Mouse (Mus musculus) ES-Bruce4 (cell line): ENCODE data around the gene Ndufaf3.

ENCODE experiments used
- CTCF ChIP-seq: IDR thresholded peaks from one replicate; pipeline ENCODE4 v1.8.1; 2011; ENCODE audit warnings: low read depth, low read length
- EP300 ChIP-seq: IDR thresholded peaks from 2 replicates; pipeline ENCODE4 v1.6.1; 2011; ENCODE audit warnings: low read depth, low read length; ENCODE audit not compliant: insufficient read depth
- POLR2A ChIP-seq: IDR thresholded peaks from one replicate; pipeline ENCODE4 v1.8.1; 2011; ENCODE audit warnings: low read length; ENCODE audit not compliant: insufficient read depth

- TF ChIP-seq CTCF (no peak), EP300 (no peak), POLR2A (no peak)
Observed at GRCm38 (mm10) chr9:108540846-108541245, 26.4 kb downstream of the Ndufaf3 start.
